ENCODE assay signal across 8 mouse cellular contexts in genomic region chr16:18348601-18349175, GRCm38 (mm10). TPM values are rescaled to one million over a fixed set of nuclear protein-coding genes. Genes with fewer than 3 reads are reported as not detected.
DNase-seq lines count a peak whose midpoint lies in the region; ATAC-seq lines count a peak whose summit lies in the region.

No protein-coding gene starts in this region.

- WGBS in heart, embryonic 14.5 days, result 1% methylated on average over 28 of the region's 28 CpGs
- WGBS in limb, embryonic 10.5 days, result under 1% methylated on average over 28 of the region's 28 CpGs
- 1% methylated on average over 28 of the region's 28 CpGs for WGBS in midbrain, embryonic 14.5 days

- H3K4me1 ChIP-seq in heart, embryonic 14.5 days (ENCODE audit: control insufficient read depth in 2 of 2, insufficient read depth in 2 of 2, low read length in 2 of 2), result peaks cover 3 to 19% of the 10 kb centered on the region in 2 experiments; a peak in 3 of 4 replicates
- peaks cover 22% of the 10 kb centered on the region for H3K4me1 ChIP-seq in limb, embryonic 10.5 days
- H3K4me1 ChIP-seq in midbrain, embryonic 14.5 days (ENCODE audit: control insufficient read depth, insufficient read depth, low read length), result peaks cover 22% of the 10 kb centered on the region; the same call in 1 of the 2 replicates

- H3K27me3 ChIP-seq in heart, embryonic 14.5 days (ENCODE audit: control insufficient read depth, insufficient read depth, low read length), result peaks cover 18% of the 10 kb centered on the region
- H3K27me3 ChIP-seq in limb, embryonic 10.5 days (ENCODE audit: low read depth, poor library complexity, severe bottlenecking), result peaks cover 58% of the 10 kb centered on the region
- no peaks in the 10 kb centered on the region for H3K27me3 ChIP-seq in midbrain, embryonic 14.5 days (ENCODE audit: control insufficient read depth, insufficient read depth, low read length)

- no peak overlapping the region for H3K27ac ChIP-seq in heart, embryonic 14.5 days (replicated peaks in 1 of 2; ENCODE audit: control insufficient read depth in 1 of 2, insufficient read depth in 1 of 2, low read depth in 2 of 2, low read length in 2 of 2)
- H3K27ac ChIP-seq in limb, embryonic 10.5 days, result peak overlapping the region; percentile 81
- peak overlapping the region; percentile 72 for H3K27ac ChIP-seq in midbrain, embryonic 14.5 days (replicated peaks; ENCODE audit: low read depth, low read length)

- H3K4me3 ChIP-seq in heart, embryonic 14.5 days (ENCODE audit: control insufficient read depth in 1 of 2, insufficient read depth in 1 of 2, low read depth in 1 of 2, low read length in 2 of 2), result peak overlapping the region; percentile 59 to 79
- peak overlapping the region; percentile 87 for H3K4me3 ChIP-seq in limb, embryonic 10.5 days
- H3K4me3 ChIP-seq in midbrain, embryonic 14.5 days (replicated peaks; ENCODE audit: low read depth, low read length), result peak overlapping the region; percentile 93

- peak overlapping the region; percentile 81 for H3K4me2 ChIP-seq in heart, embryonic 14.5 days (ENCODE audit: low read length)
- H3K4me2 ChIP-seq in midbrain, embryonic 14.5 days (ENCODE audit: low read length), result peak overlapping the region; percentile 73

- H3K9ac ChIP-seq in heart, embryonic 14.5 days (ENCODE audit: low read length), result peak overlapping the region; percentile 71
- peak overlapping the region; percentile 82 for H3K9ac ChIP-seq in midbrain, embryonic 14.5 days (replicated peaks; ENCODE audit: low read length)

- H3K9me3 ChIP-seq in heart, embryonic 14.5 days (ENCODE audit: control insufficient read depth, low read length), result no peaks in the 10 kb centered on the region
- no peaks in the 10 kb centered on the region for H3K9me3 ChIP-seq in limb, embryonic 10.5 days (replicated peaks)
- no peaks in the 10 kb centered on the region for H3K9me3 ChIP-seq in midbrain, embryonic 14.5 days (ENCODE audit: control insufficient read depth, low read length)

- no peaks in the 10 kb centered on the region for H3K36me3 ChIP-seq in heart, embryonic 14.5 days (ENCODE audit: control insufficient read depth, insufficient read depth, low read length)
- no peaks in the 10 kb centered on the region for H3K36me3 ChIP-seq in limb, embryonic 10.5 days
- peaks cover 9% of the 10 kb centered on the region; the same call in 1 of the 2 replicates for H3K36me3 ChIP-seq in midbrain, embryonic 14.5 days (ENCODE audit: control insufficient read depth, insufficient read depth, low read length)

- ATAC-seq in cerebellum, adult (ENCODE audit: insufficient number of reproducible peaks, low FRiP score, low TSS enrichment), result 0 out of 2 replicates have a peak, but pooled peaks have one; percentile 1
- ATAC-seq in heart, embryonic 14.5 days (ENCODE audit: insufficient number of reproducible peaks, insufficient read depth, low FRiP score, low read depth), result no peak
- no peak; the same call in 1 of the 2 replicates for ATAC-seq in midbrain, embryonic 14.5 days (ENCODE audit: low FRiP score, low TSS enrichment)

- DNase-seq in cerebellum, adult 11-12 months, result no peak
- DNase-seq in urinary bladder, postnatal 14 days (ENCODE audit: low spot score), result peak; percentile 33
- no peak for DNase-seq in urinary bladder, postnatal 36 days (ENCODE audit: low spot score in 2 of 2)
- peak; percentile 69 for DNase-seq in limb, embryonic 10.5 days (ENCODE audit: low spot score)
- peak; percentile 72 for DNase-seq in midbrain, embryonic 14.5 days
- no peak for DNase-seq in thymus, postnatal 36 days

RNA-seq across cellular contexts. Expression of gene Arvcf, which starts 0.7 kb away (rescaled TPM):
- 31.8 and 32.3 TPM in 2 replicates for polyA plus RNA-seq in heart, embryonic 14.5 days (2014; fragmentation: Nextera tagmentation; extraction: Ambion mirVana)
- 44.8 and 56.1 TPM in 2 replicates for polyA plus RNA-seq in limb, embryonic 10.5 days (2016; fragmentation: Nextera tagmentation; extraction: Ambion mirVana)
- 70.2 and 70.4 TPM in 2 replicates for polyA plus RNA-seq in midbrain, embryonic 14.5 days (2014; fragmentation: Nextera tagmentation; extraction: Ambion mirVana)

RNA-seq across cellular contexts. Expression of gene Tango2, which starts 0.8 kb away (rescaled TPM):
- 65.0 and 67.9 TPM in 2 replicates for polyA plus RNA-seq in heart, embryonic 14.5 days (2014; fragmentation: Nextera tagmentation; extraction: Ambion mirVana)
- polyA plus RNA-seq in limb, embryonic 10.5 days (2016; fragmentation: Nextera tagmentation; extraction: Ambion mirVana), result 20.2 and 23.7 TPM in 2 replicates
- 70.0 TPM in 2 replicates for polyA plus RNA-seq in midbrain, embryonic 14.5 days (2014; fragmentation: Nextera tagmentation; extraction: Ambion mirVana)

RNA-seq across cellular contexts. Expression of gene Dgcr8, which starts 59.6 kb away (rescaled TPM):
- polyA plus RNA-seq in heart, embryonic 14.5 days (2014; fragmentation: Nextera tagmentation; extraction: Ambion mirVana), result 20.9 and 22.0 TPM in 2 replicates
- polyA plus RNA-seq in limb, embryonic 10.5 days (2016; fragmentation: Nextera tagmentation; extraction: Ambion mirVana), result 46.5 and 51.3 TPM in 2 replicates
- polyA plus RNA-seq in midbrain, embryonic 14.5 days (2014; fragmentation: Nextera tagmentation; extraction: Ambion mirVana), result 32.7 and 40.0 TPM in 2 replicates

Comparison
In these comparisons a context has a peak if more than half of its experiments do, and no peak if none do; other contexts are left out.
1. DNase-seq: peak in urinary bladder, postnatal 14 days (single experiment), limb, embryonic 10.5 days (single experiment) and midbrain, embryonic 14.5 days (single experiment); none in cerebellum, adult 11-12 months (single experiment), urinary bladder, postnatal 36 days (0 of 2) and thymus, postnatal 36 days (0 of 2).
2. H3K27ac ChIP-seq: peak in limb, embryonic 10.5 days (single experiment) and midbrain, embryonic 14.5 days (single experiment); none in heart, embryonic 14.5 days (0 of 2).
3. Peak in every context shown above with its lines, with median percentiles within 50 percentile points of each other: H3K4me3 ChIP-seq.